Mouse (Mus musculus) liver, adult 10 weeks (tissue): ENCODE results near the gene Mrpl24. TPM values are rescaled to one million over a fixed set of nuclear protein-coding genes. Genes with fewer than 3 reads are reported as not detected.

Experiments used
- polyA plus RNA-seq: library from polyadenylated mRNA; stranded (reverse); fragments of 350-450 nt; fragmentation: Illumina TruSeq; extraction: RNeasy Lipid Tissue Mini Kit (QIAGEN cat#74804); gene quantifications from one replicate; pipeline ENCODE4 v1.2.3, GENCODE M21; 2014; ENCODE audit warnings: low read depth, low replicate concordance

Gene Mrpl24
- polyA plus RNA-seq, result 61.1 TPM

GRCm38 (mm10) chr3:87919336-87920108 lies at the start of gene Mrpl24:
Gene Mrpl24 (plus strand): TSS chr3:87919506.

GRCm38 (mm10) chr3:87885281-87886003 lies 33.9 kb upstream of the Mrpl24 start, which contains the start of gene Prcc:
Gene Prcc (minus strand): TSS chr3:87885608.

GRCm38 (mm10) chr3:87905880-87906485 lies 13.3 kb upstream of the Mrpl24 start, which contains the start of gene Hdgf:
Gene Hdgf (plus strand): TSS chr3:87906321.

GRCm38 (mm10) chr3:87930078-87930795 lies 10.9 kb downstream of the Mrpl24 start, which contains the start of the genes Isg20l2 and Rrnad1:
Gene Isg20l2 (plus strand): TSS chr3:87930314.
Gene Rrnad1 (minus strand): TSS chr3:87930717.

GRCm38 (mm10) chr3:87948378-87949265 lies 29.3 kb downstream of the Mrpl24 start, which contains the start of gene Crabp2:
Gene Crabp2 (plus strand): TSS chr3:87948666.

GRCm38 (mm10) chr3:87970939-87971488 lies 51.7 kb downstream of the Mrpl24 start, which contains the start of gene Nes:
Gene Nes (plus strand): TSS chr3:87971078.

Other genes starting within 250 kb of the Mrpl24 start
- gene Lrrc71, start 170.9 kb upstream of the Mrpl24 start, polyA plus RNA-seq, result not detected
- gene Ntrk1, start 124.3 kb upstream of the Mrpl24 start, polyA plus RNA-seq, result not detected
- not detected for gene Insrr, start 122.6 kb upstream of the Mrpl24 start, polyA plus RNA-seq
- gene Pear1, start 95.2 kb upstream of the Mrpl24 start, polyA plus RNA-seq, result 0.34 TPM
- 0.11 TPM for gene Sh2d2a, start 72.8 kb upstream of the Mrpl24 start, polyA plus RNA-seq
- gene Prcc, start 33.9 kb upstream of the Mrpl24 start, polyA plus RNA-seq, result 4.8 TPM
- gene Hdgf, start 13.2 kb upstream of the Mrpl24 start, polyA plus RNA-seq, result 103 TPM
- 14.9 TPM for gene Isg20l2, start 10.8 kb downstream of the Mrpl24 start, polyA plus RNA-seq
- 3.7 TPM for gene Rrnad1, start 11.2 kb downstream of the Mrpl24 start, polyA plus RNA-seq
- gene Crabp2, start 29.2 kb downstream of the Mrpl24 start, polyA plus RNA-seq, result not detected
- gene Nes, start 51.6 kb downstream of the Mrpl24 start, polyA plus RNA-seq, result 0.90 TPM
- gene Bcan, start 80.7 kb downstream of the Mrpl24 start, polyA plus RNA-seq, result not detected
- not detected for gene Hapln2, start 108.1 kb downstream of the Mrpl24 start, polyA plus RNA-seq
- 5.2 TPM for gene Gpatch4, start 123.6 kb downstream of the Mrpl24 start, polyA plus RNA-seq
- gene Naxe, start 139.0 kb downstream of the Mrpl24 start, polyA plus RNA-seq, result 31.1 TPM
- not detected for gene Ttc24, start 158.8 kb downstream of the Mrpl24 start, polyA plus RNA-seq
- gene Iqgap3, start 162.5 kb downstream of the Mrpl24 start, polyA plus RNA-seq, result not detected
- 3.8 TPM for gene Mef2d, start 222.9 kb downstream of the Mrpl24 start, polyA plus RNA-seq